Mouse (Mus musculus): ENCODE data around the gene Grik4. TPM values are rescaled to one million over a fixed set of nuclear protein-coding genes. Genes with fewer than 3 reads are reported as not detected.

The Grik4 gene
- total and polyA plus RNA-seq, 2 experiments: under 0.01 to 0.09 TPM

DNA sequence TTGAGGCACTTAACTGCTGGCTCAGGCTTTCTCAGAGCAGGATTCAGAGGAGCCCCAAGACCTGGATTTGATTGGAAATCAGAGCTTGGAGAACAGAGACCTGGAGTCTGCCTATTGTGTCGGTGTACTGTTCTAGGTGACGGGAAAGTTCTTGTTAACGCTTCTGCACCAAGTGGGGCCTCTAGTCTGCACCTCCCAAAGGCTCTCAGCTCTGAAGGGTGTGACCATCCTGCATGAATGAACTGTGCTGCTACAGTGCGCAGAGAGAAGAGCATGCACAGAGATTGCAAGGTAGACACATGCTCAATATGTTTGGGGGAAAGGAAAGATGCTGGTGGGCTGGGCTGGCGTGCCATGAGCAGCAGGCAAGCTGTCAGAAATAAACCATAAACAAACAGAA lies 144.6 kb downstream of the Grik4 start:
- TF ChIP-seq CTCF (IDR thresholded peaks at IDR 0.05; ENCODE audit: low read depth, low read length) (no peak), POLR2A (IDR thresholded peaks at IDR 0.05; ENCODE audit: extremely low read depth, insufficient read depth, low read length) (no peak)
- Histone ChIP-seq H3K36me3 (ENCODE audit: control insufficient read depth, insufficient read depth, low read length) (no peaks in the 10 kb centered on the region), H3K4me1 (ENCODE audit: control insufficient read depth, insufficient read depth, low read length) (peaks cover 14% of the 10 kb centered on the region), H3K27ac (replicated peaks; ENCODE audit: insufficient read depth, low read depth, low read length) (no peak overlapping the region), H3K4me3 (ENCODE audit: insufficient read depth, low read depth, low read length) (no peak overlapping the region), H3K79me2 (ENCODE audit: control insufficient read depth, insufficient read depth, low read length) (no peaks in the 10 kb centered on the region), H3K9ac (ENCODE audit: low read depth, low read length) (no peak overlapping the region), H3K27me3 (ENCODE audit: control insufficient read depth, insufficient read depth, low read length) (no peaks in the 10 kb centered on the region)
- 94% methylated on average over 5 of the region's 5 CpGs for WGBS
- DNase-seq (ENCODE audit: extremely low read depth, low read depth, low spot score): no peak

DNA sequence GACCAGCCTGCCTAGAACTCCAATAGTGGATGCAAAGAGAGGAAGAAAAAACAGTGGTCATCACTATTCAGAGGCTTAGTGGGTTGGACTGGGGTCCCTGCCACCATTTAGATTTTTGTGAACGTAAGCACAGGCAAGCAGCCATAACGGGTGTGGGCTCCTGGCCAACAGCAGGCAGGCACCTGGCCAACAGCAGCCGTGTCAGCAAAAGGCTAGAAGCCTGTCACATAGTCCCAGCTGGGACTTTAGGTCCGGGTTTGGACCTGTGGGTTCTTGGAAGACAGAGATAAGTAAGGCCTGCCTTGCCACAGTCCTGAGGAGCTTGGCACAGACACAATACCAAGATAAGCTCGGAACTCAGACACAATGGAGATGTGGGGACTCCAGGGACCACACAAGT lies 145.1 kb downstream of the Grik4 start:
- Histone ChIP-seq H3K4me1 (ENCODE audit: control insufficient read depth, insufficient read depth, low read length) (peaks cover 14% of the 10 kb centered on the region), H3K9ac (ENCODE audit: low read depth, low read length) (no peak overlapping the region), H3K4me3 (ENCODE audit: insufficient read depth, low read depth, low read length) (no peak overlapping the region), H3K27me3 (ENCODE audit: control insufficient read depth, insufficient read depth, low read length) (no peaks in the 10 kb centered on the region), H3K27ac (replicated peaks; ENCODE audit: insufficient read depth, low read depth, low read length) (no peak overlapping the region), H3K36me3 (ENCODE audit: control insufficient read depth, insufficient read depth, low read length) (no peaks in the 10 kb centered on the region), H3K79me2 (ENCODE audit: control insufficient read depth, insufficient read depth, low read length) (no peaks in the 10 kb centered on the region)
- TF ChIP-seq CTCF (IDR thresholded peaks at IDR 0.05; ENCODE audit: low read depth, low read length): no peak
- DNase-seq (ENCODE audit: extremely low read depth, low read depth, low spot score): peak; percentile 8
- WGBS: 14% methylated on average over 5 of the region's 5 CpGs

DNA sequence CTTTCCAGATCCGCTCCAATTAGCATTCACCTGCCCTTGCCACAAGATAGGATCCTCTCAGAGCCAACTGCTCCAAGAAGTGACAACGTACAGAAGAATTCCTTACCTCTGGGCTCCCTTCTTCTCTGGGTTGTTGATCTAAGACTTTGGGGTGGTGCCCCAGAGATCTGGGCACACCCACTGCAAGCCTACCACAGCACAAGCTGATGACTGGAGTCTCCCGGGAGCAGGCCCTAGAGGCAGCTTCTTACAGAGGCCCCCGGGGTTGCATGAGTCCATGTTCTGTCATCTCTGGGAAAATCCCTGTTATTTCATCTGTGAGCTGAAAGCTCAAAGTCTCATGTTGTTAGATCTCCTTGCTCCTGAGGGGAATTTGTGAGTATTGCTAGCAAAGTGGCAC lies 146.0 kb downstream of the Grik4 start:
- DNase-seq (ENCODE audit: extremely low read depth, low read depth, low spot score): no peak
- no peaks in the 10 kb centered on the region for H3K79me2 ChIP-seq (ENCODE audit: control insufficient read depth, insufficient read depth, low read length)
- no peak overlapping the region for H3K9ac ChIP-seq (ENCODE audit: low read depth, low read length)
- H3K27ac ChIP-seq (replicated peaks; ENCODE audit: insufficient read depth, low read depth, low read length): no peak overlapping the region
- no peaks in the 10 kb centered on the region for H3K27me3 ChIP-seq (ENCODE audit: control insufficient read depth, insufficient read depth, low read length)
- peaks cover 9% of the 10 kb centered on the region for H3K4me1 ChIP-seq (ENCODE audit: control insufficient read depth, insufficient read depth, low read length)
- H3K4me3 ChIP-seq (ENCODE audit: insufficient read depth, low read depth, low read length): no peak overlapping the region
- 87% methylated on average over 4 of the region's 4 CpGs for WGBS
- TF ChIP-seq CTCF (IDR thresholded peaks at IDR 0.05; ENCODE audit: low read depth, low read length): no peak
- no peak for TF ChIP-seq POLR2A (IDR thresholded peaks at IDR 0.05; ENCODE audit: extremely low read depth, insufficient read depth, low read length)
- H3K36me3 ChIP-seq (ENCODE audit: control insufficient read depth, insufficient read depth, low read length): no peaks in the 10 kb centered on the region

DNA sequence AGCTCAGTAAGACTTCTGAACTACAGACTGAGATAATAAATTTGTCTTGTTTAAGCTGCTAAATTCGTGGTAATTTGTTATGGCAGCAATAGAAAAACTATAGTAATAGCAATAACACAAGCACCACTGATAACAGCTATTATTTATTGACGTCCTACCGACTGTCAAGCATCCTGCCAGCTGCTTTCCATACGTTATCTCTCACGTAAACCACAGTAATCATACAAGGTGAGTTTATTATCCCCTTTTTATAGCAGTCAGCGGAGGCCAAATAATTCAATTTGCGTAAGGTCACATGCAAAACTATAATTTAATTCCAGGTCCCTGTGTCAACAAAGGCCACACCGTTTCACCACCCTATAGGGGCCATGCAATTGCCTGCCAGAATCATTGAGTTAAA lies 147.0 kb downstream of the Grik4 start:
- Histone ChIP-seq H3K36me3 (ENCODE audit: control insufficient read depth, insufficient read depth, low read length) (no peaks in the 10 kb centered on the region), H3K4me3 (ENCODE audit: insufficient read depth, low read depth, low read length) (no peak overlapping the region), H3K79me2 (ENCODE audit: control insufficient read depth, insufficient read depth, low read length) (no peaks in the 10 kb centered on the region), H3K27me3 (ENCODE audit: control insufficient read depth, insufficient read depth, low read length) (no peaks in the 10 kb centered on the region), H3K9ac (ENCODE audit: low read depth, low read length) (no peak overlapping the region), H3K27ac (replicated peaks; ENCODE audit: insufficient read depth, low read depth, low read length) (no peak overlapping the region), H3K4me1 (ENCODE audit: control insufficient read depth, insufficient read depth, low read length) (no peaks in the 10 kb centered on the region; the same call in 1 of the 2 replicates)
- no peak for TF ChIP-seq POLR2A (IDR thresholded peaks at IDR 0.05; ENCODE audit: extremely low read depth, insufficient read depth, low read length)
- TF ChIP-seq CTCF (IDR thresholded peaks at IDR 0.05; ENCODE audit: low read depth, low read length): no peak
- WGBS: 69% methylated on average over 8 of the region's 8 CpGs
- DNase-seq (ENCODE audit: extremely low read depth, low read depth, low spot score): no peak

DNA sequence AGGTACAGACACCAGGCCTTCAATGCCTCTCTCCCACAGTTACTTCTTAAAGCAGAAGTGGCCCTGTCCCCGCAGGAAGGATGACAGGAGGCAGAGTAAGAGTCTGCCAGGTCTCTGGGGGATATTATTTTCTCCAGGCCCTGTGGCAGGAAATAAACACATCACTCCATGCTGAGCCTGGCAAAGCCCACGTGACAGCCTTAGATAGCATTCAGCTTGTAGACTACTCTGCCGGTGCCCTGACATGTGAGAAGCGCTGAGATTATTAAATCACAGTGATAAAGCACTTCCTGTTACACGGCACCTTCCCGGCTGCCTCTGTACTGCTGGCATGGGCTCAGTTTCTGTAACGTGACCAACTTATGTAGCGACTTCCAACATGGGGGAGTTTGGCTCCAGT lies 148.4 kb downstream of the Grik4 start:
- Histone ChIP-seq H3K36me3 (ENCODE audit: control insufficient read depth, insufficient read depth, low read length) (no peaks in the 10 kb centered on the region), H3K27me3 (ENCODE audit: control insufficient read depth, insufficient read depth, low read length) (no peaks in the 10 kb centered on the region), H3K27ac (replicated peaks; ENCODE audit: insufficient read depth, low read depth, low read length) (no peak overlapping the region), H3K4me3 (ENCODE audit: insufficient read depth, low read depth, low read length) (no peak overlapping the region), H3K79me2 (ENCODE audit: control insufficient read depth, insufficient read depth, low read length) (no peaks in the 10 kb centered on the region), H3K4me1 (ENCODE audit: control insufficient read depth, insufficient read depth, low read length) (no peaks in the 10 kb centered on the region; the same call in 1 of the 2 replicates), H3K9ac (ENCODE audit: low read depth, low read length) (no peak overlapping the region)
- TF ChIP-seq CTCF (IDR thresholded peaks at IDR 0.05; ENCODE audit: low read depth, low read length) (no peak), POLR2A (IDR thresholded peaks at IDR 0.05; ENCODE audit: extremely low read depth, insufficient read depth, low read length) (no peak)
- peak; percentile 6 for DNase-seq (ENCODE audit: extremely low read depth, low read depth, low spot score)
- WGBS: 72% methylated on average over 8 of the region's 8 CpGs

DNA sequence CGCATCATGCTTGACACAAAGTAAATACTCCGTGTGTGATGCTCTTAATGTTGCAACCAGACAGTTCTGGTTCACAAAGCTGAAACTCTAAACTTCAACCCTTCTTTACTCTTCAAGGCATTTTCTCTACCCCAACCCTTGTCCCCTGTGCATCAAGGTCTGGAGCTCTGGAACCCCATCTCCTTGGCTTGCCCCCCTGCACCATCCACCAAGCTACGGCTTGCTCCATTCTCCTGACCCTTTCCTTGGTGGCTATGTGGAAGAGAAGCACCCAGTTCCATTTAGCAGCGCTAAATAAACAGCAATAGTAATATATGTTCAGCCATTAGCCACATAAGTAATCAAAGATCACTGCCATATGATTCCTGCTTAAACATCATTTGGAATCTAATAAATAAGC lies 150.3 kb downstream of the Grik4 start:
- no peak overlapping the region for H3K4me3 ChIP-seq (ENCODE audit: insufficient read depth, low read depth, low read length)
- TF ChIP-seq POLR2A (IDR thresholded peaks at IDR 0.05; ENCODE audit: extremely low read depth, insufficient read depth, low read length): no peak
- TF ChIP-seq CTCF (IDR thresholded peaks at IDR 0.05; ENCODE audit: low read depth, low read length): no peak
- DNase-seq (ENCODE audit: extremely low read depth, low read depth, low spot score): no peak
- no peak overlapping the region for H3K27ac ChIP-seq (replicated peaks; ENCODE audit: insufficient read depth, low read depth, low read length)
- H3K27me3 ChIP-seq (ENCODE audit: control insufficient read depth, insufficient read depth, low read length): no peaks in the 10 kb centered on the region
- no peaks in the 10 kb centered on the region; the same call in 1 of the 2 replicates for H3K4me1 ChIP-seq (ENCODE audit: control insufficient read depth, insufficient read depth, low read length)
- WGBS: 89% methylated on average over 4 of the region's 4 CpGs
- no peaks in the 10 kb centered on the region for H3K79me2 ChIP-seq (ENCODE audit: control insufficient read depth, insufficient read depth, low read length)
- no peak overlapping the region for H3K9ac ChIP-seq (ENCODE audit: low read depth, low read length)
- H3K36me3 ChIP-seq (ENCODE audit: control insufficient read depth, insufficient read depth, low read length): no peaks in the 10 kb centered on the region

Data from liver, adult 2 months (tissue).